Mouse (Mus musculus): Measurements from ENCODE around the gene Fbxo47. TPM values are rescaled to one million over a fixed set of nuclear protein-coding genes. Genes with fewer than 3 reads are reported as not detected.

Gene Fbxo47
- polyA plus RNA-seq, 1 experiment from 2014 or later: 0.78 TPM

DNA sequence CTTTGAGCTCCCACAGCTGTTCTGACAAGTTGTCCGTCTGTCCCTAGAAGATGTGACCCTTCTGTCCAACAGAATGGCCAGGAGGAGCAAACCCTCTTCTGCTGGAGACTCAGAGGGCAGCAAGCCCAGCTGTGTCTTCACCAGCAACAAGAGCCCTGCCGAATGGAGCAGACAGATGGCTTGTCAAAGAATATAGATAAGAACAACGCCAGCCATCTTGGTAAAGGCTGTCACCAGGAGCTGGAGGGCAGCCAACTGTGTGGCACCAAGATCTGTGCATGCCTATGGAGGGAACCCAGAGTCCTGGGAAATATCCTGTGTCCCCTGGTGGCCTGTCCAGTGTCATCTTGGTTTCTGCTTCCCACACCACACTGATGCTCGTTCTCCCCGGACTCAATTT, 24.0 kb upstream of the Fbxo47 start:
- H3K27me3 ChIP-seq (ENCODE audit: control insufficient read depth, insufficient read depth, low read depth, low read length): no peaks in the 10 kb centered on the region
- H3K36me3 ChIP-seq (ENCODE audit: control insufficient read depth, insufficient read depth, low read length): no peaks in the 10 kb centered on the region
- H3K4me2 ChIP-seq (ENCODE audit: low read length): no peak overlapping the region
- H3K9me3 ChIP-seq (replicated peaks; ENCODE audit: control insufficient read depth, low read length, poor library complexity, severe bottlenecking): no peaks in the 10 kb centered on the region
- H3K27ac ChIP-seq (ENCODE audit: low read length): no peak overlapping the region
- H3K9ac ChIP-seq (ENCODE audit: low read depth, low read length): no peak overlapping the region
- ATAC-seq: no peak
- 90% methylated on average over 5 of the region's 5 CpGs for WGBS
- no peak overlapping the region for H3K4me3 ChIP-seq (ENCODE audit: low read depth, low read length)
- H3K4me1 ChIP-seq (ENCODE audit: control insufficient read depth, insufficient read depth, low read length): no peaks in the 10 kb centered on the region

DNA sequence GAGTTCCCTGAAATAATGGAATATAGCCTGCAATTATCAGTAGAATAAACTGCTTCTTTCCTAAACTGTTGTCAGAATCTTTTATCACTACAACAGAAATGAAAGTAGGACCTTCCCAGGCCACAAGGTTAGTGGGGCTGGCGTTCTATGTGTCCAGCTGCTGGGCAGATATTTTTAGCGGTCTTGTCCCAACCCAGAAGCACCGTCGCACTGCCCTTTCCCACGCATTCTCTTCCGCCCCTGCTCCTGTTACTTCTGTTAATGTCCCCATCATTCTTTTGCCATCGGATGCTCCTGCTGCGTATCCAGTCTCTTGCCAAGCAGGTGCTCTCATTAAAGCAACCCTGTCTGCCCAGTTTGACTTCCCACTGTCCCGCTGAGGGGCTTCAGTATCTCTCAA, 23.0 kb upstream of the Fbxo47 start:
- Histone ChIP-seq H3K4me3 (ENCODE audit: low read depth, low read length) (no peak overlapping the region), H3K27me3 (ENCODE audit: control insufficient read depth, insufficient read depth, low read depth, low read length) (no peaks in the 10 kb centered on the region), H3K4me2 (ENCODE audit: low read length) (no peak overlapping the region), H3K9me3 (replicated peaks; ENCODE audit: control insufficient read depth, low read length, poor library complexity, severe bottlenecking) (no peaks in the 10 kb centered on the region), H3K9ac (ENCODE audit: low read depth, low read length) (no peak overlapping the region), H3K27ac (ENCODE audit: low read length) (no peak overlapping the region), H3K4me1 (ENCODE audit: control insufficient read depth, insufficient read depth, low read length) (no peaks in the 10 kb centered on the region), H3K36me3 (ENCODE audit: control insufficient read depth, insufficient read depth, low read length) (no peaks in the 10 kb centered on the region)
- ATAC-seq: no peak
- WGBS: 91% methylated on average over 9 of the region's 9 CpGs

DNA sequence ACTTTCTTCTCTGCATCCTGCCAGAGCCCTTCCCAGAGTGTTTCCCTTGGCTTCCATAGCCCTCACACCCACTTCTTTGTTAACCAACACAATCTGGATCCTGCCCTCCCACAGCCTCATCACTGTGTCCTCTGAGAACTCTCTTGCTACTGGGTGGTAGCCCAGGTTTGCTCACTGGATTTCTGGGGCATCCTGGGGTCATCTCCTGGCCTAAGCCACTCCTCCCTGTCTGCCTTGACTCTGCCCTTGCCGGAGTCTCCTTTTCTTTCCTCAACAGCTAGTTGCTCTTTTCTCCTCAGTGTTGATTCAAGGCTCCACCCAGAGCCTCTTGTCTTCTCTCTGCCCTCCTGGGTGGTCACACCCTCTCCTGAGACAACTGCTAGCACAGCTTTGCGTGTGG, 22.0 kb upstream of the Fbxo47 start:
- Histone ChIP-seq H3K4me3 (ENCODE audit: low read depth, low read length) (no peak overlapping the region), H3K9me3 (replicated peaks; ENCODE audit: control insufficient read depth, low read length, poor library complexity, severe bottlenecking) (no peaks in the 10 kb centered on the region), H3K4me1 (ENCODE audit: control insufficient read depth, insufficient read depth, low read length) (no peaks in the 10 kb centered on the region), H3K27me3 (ENCODE audit: control insufficient read depth, insufficient read depth, low read depth, low read length) (no peaks in the 10 kb centered on the region), H3K4me2 (ENCODE audit: low read length) (no peak overlapping the region), H3K36me3 (ENCODE audit: control insufficient read depth, insufficient read depth, low read length) (no peaks in the 10 kb centered on the region), H3K9ac (ENCODE audit: low read depth, low read length) (no peak overlapping the region), H3K27ac (ENCODE audit: low read length) (no peak overlapping the region)
- 69% methylated on average over 2 of the region's 2 CpGs for WGBS
- no peak for ATAC-seq

DNA sequence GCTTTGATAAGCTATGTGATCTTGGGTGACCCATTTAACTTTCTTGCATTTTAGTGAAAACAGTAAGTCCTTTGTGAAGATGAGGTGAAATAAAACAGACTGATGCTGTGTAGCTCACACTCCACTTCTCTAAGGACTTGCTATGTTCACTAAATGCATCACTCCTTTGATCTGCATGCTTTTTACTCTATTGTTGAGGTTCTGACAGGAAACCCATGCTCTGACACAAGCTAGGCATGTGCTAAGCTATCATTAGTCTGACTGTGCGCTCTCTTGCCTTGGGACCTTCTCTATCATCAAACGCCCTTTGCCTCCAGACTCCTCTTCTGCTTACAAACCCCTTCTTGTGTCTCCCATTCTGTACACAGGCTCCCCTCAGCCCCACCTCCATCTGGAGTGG, 21.6 kb upstream of the Fbxo47 start:
- H3K27me3 ChIP-seq (ENCODE audit: control insufficient read depth, insufficient read depth, low read depth, low read length): no peaks in the 10 kb centered on the region
- ATAC-seq: no peak
- H3K9ac ChIP-seq (ENCODE audit: low read depth, low read length): no peak overlapping the region

DNA sequence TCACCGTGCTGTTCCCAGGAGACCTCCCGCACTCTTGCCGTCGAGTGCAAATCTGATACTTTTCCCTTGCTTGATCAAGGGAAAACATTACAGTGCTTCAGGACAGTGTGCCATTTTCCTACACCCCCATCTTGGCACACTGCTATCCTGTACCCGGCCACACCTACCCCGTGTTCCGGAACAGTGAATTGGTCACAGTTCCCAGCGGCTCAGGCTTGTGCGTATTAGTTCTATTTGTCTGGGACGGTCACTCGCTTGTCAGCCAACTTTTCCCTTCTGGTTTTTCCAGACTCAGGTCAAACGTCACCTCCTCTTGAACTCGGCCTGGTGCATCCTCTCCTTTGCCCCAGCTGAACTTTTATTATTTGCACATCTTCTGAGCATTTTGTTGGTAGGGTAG, 20.8 kb upstream of the Fbxo47 start:
- Histone ChIP-seq H3K4me2 (ENCODE audit: low read length) (no peak overlapping the region), H3K9me3 (replicated peaks; ENCODE audit: control insufficient read depth, low read length, poor library complexity, severe bottlenecking) (no peaks in the 10 kb centered on the region), H3K27ac (ENCODE audit: low read length) (no peak overlapping the region), H3K27me3 (ENCODE audit: control insufficient read depth, insufficient read depth, low read depth, low read length) (no peaks in the 10 kb centered on the region), H3K4me3 (ENCODE audit: low read depth, low read length) (no peak overlapping the region), H3K36me3 (ENCODE audit: control insufficient read depth, insufficient read depth, low read length) (no peaks in the 10 kb centered on the region), H3K9ac (ENCODE audit: low read depth, low read length) (no peak overlapping the region), H3K4me1 (ENCODE audit: control insufficient read depth, insufficient read depth, low read length) (no peaks in the 10 kb centered on the region)
- WGBS: 90% methylated on average over 13 of the region's 13 CpGs
- no peak for ATAC-seq

More for the DNA sequence above, 21.6 kb upstream of the Fbxo47 start:
- Histone ChIP-seq H3K9me3 (replicated peaks; ENCODE audit: control insufficient read depth, low read length, poor library complexity, severe bottlenecking) (no peaks in the 10 kb centered on the region), H3K4me3 (ENCODE audit: low read depth, low read length) (no peak overlapping the region), H3K4me2 (ENCODE audit: low read length) (no peak overlapping the region), H3K36me3 (ENCODE audit: control insufficient read depth, insufficient read depth, low read length) (no peaks in the 10 kb centered on the region), H3K4me1 (ENCODE audit: control insufficient read depth, insufficient read depth, low read length) (no peaks in the 10 kb centered on the region), H3K27ac (ENCODE audit: low read length) (no peak overlapping the region)
- WGBS: 87% methylated on average over 2 of the region's 2 CpGs

DNA sequence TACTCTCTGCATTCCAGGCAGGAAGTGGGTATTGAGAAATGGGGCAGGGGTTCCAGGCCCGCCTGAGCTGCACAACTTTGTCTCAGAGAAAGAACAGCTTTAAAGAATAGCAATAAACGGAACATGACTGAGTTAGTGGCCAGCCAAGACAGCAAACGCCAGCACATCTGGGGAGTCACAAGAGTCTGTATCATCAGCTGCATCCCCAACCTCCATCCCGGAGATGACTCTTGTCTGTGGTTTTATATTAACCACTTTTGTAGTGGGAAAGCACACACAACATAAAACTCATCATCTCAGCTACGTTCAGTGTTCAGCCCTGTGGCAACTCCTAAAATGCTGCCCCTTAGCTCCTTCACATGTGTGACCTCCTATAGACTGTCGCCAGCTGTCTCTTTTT, 17.9 kb upstream of the Fbxo47 start:
- Histone ChIP-seq H3K27ac (ENCODE audit: low read length) (no peak overlapping the region), H3K4me1 (ENCODE audit: control insufficient read depth, insufficient read depth, low read length) (no peaks in the 10 kb centered on the region), H3K4me3 (ENCODE audit: low read depth, low read length) (no peak overlapping the region), H3K36me3 (ENCODE audit: control insufficient read depth, insufficient read depth, low read length) (no peaks in the 10 kb centered on the region), H3K9me3 (replicated peaks; ENCODE audit: control insufficient read depth, low read length, poor library complexity, severe bottlenecking) (no peaks in the 10 kb centered on the region), H3K9ac (ENCODE audit: low read depth, low read length) (no peak overlapping the region), H3K27me3 (ENCODE audit: control insufficient read depth, insufficient read depth, low read depth, low read length) (no peaks in the 10 kb centered on the region), H3K4me2 (ENCODE audit: low read length) (no peak overlapping the region)
- ATAC-seq: no peak
- WGBS: 85% methylated on average over 6 of the region's 6 CpGs

DNA sequence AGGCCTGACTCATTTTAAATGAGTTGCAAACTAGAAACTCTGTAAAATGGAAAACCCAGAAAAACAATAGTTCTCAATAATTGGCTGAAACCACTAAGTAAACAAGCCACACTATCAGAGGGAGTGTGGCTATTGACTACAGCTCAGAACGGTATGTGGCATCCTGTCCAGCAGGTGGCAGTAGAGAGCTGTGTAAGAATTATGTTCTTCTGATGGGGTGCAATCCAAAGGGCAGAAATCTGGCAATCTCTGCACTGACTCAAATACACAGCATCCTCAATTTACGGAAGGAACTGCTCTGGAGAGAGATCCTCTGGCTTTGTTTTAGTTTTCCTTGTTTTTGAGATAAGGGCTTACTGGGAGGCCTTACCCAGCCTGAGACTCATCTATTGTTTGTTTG, 15.9 kb upstream of the Fbxo47 start:
- Histone ChIP-seq H3K4me2 (ENCODE audit: low read length) (no peak overlapping the region), H3K36me3 (ENCODE audit: control insufficient read depth, insufficient read depth, low read length) (no peaks in the 10 kb centered on the region), H3K4me1 (ENCODE audit: control insufficient read depth, insufficient read depth, low read length) (no peaks in the 10 kb centered on the region), H3K9me3 (replicated peaks; ENCODE audit: control insufficient read depth, low read length, poor library complexity, severe bottlenecking) (no peaks in the 10 kb centered on the region), H3K27ac (ENCODE audit: low read length) (no peak overlapping the region), H3K9ac (ENCODE audit: low read depth, low read length) (no peak overlapping the region), H3K27me3 (ENCODE audit: control insufficient read depth, insufficient read depth, low read depth, low read length) (no peaks in the 10 kb centered on the region), H3K4me3 (ENCODE audit: low read depth, low read length) (no peak overlapping the region)
- 4% methylated on average over 2 of the region's 2 CpGs for WGBS
- no peak; the same call in 1 of the 2 replicates for ATAC-seq

DNA sequence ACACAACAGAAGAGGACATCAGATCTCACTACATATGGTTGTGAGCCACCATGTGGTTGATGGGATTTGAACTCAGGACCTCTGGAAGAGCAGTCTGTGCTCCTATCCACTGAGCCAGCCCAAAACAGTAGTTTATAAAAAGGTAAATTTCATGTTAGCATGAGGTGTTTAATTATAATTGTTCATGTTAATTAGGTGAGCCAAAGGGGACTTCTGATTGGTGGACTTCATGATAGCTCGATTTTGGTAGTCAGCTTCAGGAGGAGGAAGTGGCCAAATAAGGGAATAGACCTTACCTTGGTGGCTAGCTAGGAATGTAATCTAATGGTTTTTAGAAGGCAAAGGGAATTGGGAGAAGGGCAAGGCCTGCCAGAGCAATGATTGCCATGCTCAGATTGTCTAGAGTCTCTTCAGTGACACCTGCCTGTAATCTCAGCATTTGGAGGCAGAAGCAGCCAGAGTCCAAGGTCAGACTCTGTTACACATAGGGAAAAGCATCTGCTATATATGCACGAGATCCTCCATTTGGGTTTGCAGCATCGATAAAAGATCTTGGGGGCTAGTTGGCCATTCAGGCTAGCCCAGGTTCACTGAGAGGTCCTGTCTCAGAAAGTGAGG, 13.7 kb upstream of the Fbxo47 start:
- no peak for ATAC-seq
- Histone ChIP-seq H3K9me3 (replicated peaks; ENCODE audit: control insufficient read depth, low read length, poor library complexity, severe bottlenecking) (no peaks in the 10 kb centered on the region), H3K27ac (ENCODE audit: low read length) (no peak overlapping the region), H3K4me1 (ENCODE audit: control insufficient read depth, insufficient read depth, low read length) (no peaks in the 10 kb centered on the region), H3K27me3 (ENCODE audit: control insufficient read depth, insufficient read depth, low read depth, low read length) (no peaks in the 10 kb centered on the region), H3K9ac (ENCODE audit: low read depth, low read length) (no peak overlapping the region), H3K36me3 (ENCODE audit: control insufficient read depth, insufficient read depth, low read length) (no peaks in the 10 kb centered on the region), H3K4me3 (ENCODE audit: low read depth, low read length) (no peak overlapping the region), H3K4me2 (ENCODE audit: low read length) (no peak overlapping the region)
- 78% methylated on average over 3 of the region's 3 CpGs for WGBS

DNA sequence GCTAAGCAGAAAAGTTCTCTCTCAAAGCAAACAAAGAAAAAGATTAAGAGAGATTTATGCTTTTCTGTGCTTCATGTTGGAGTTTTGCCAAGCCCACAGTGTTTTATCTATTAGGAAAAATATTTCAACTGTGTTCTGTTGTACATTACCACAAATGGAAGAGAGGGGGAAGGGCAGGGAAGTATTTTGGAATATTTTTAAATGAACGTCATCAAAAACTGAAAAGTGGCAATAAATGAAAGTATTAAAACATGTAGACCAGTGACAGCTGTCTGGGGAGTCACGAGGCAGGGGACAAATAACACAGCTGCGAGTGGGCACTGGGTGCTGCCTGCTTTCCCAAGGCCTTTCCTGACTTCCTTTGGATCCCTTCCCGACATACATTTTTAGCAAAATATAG, 12.7 kb upstream of the Fbxo47 start:
- Histone ChIP-seq H3K9me3 (replicated peaks; ENCODE audit: control insufficient read depth, low read length, poor library complexity, severe bottlenecking) (no peaks in the 10 kb centered on the region), H3K4me3 (ENCODE audit: low read depth, low read length) (no peak overlapping the region), H3K4me1 (ENCODE audit: control insufficient read depth, insufficient read depth, low read length) (no peaks in the 10 kb centered on the region), H3K4me2 (ENCODE audit: low read length) (no peak overlapping the region), H3K9ac (ENCODE audit: low read depth, low read length) (no peak overlapping the region), H3K36me3 (ENCODE audit: control insufficient read depth, insufficient read depth, low read length) (no peaks in the 10 kb centered on the region), H3K27ac (ENCODE audit: low read length) (no peak overlapping the region), H3K27me3 (ENCODE audit: control insufficient read depth, insufficient read depth, low read depth, low read length) (no peaks in the 10 kb centered on the region)
- WGBS: 76% methylated on average over 4 of the region's 4 CpGs
- ATAC-seq: no peak

All from midbrain, embryonic 16.5 days (tissue).